Mouse (Mus musculus) monocyte, adult 5-6 weeks (primary cell): ENCODE data around the gene Dnmbp. TPM values are rescaled to one million over a fixed set of nuclear protein-coding genes. Genes with fewer than 3 reads are reported as not detected.

ENCODE experiments used
- ATAC-seq: fragments of 153-309, 156-312 bp; replicated peaks from 2 replicates; pipeline ENCODE4 v1.8.0; 2017; ENCODE audit warnings: mild to moderate bottlenecking; ENCODE audit not compliant: low TSS enrichment, insufficient number of reproducible peaks, severe bottlenecking, poor library complexity, low FRiP score
- total RNA-seq: library from RNA; stranded (forward); fragments of 200-1000, 200-491, 200-594 nt; gene quantifications from 3 replicates; pipeline ENCODE4 v1.2.3, GENCODE M21; 2017

Dnmbp gene
- total RNA-seq, 1 experiment from 2014 or later, result 9.3 TPM

DNA sequence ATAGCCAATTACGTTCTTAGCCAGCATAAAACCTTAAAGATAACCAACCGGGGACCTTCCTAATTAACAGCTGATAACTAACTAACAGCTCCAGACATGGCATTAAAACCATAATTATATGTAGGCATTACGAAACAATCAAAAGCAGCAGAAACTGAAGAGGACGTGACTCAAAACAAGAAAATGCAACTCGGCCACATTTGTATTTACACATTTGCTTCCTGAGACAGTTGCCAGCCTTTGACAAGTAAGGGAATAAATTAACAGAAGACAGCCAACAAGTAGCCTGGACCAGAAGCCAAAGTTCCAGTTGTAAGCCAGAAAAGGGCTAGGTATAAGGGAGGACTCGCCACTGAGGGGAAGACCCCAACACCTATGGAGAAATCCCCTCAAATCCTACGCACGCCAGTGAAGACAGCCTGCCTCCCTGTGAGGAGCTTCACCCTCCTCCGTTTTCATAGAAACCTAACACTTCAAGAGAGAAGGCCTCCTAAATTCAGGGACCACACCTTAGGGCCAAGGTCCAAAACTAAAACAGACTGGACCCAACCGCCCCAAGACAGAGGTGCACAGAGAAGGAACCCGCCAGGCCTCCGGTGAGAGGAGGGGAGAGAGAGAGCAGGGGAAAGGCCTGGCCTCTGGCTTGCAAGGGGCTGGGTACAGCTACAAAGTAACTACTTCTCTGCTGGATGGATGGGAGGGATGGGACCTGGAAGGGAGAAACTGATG lies 53.5 kb downstream of the Dnmbp start:
- ATAC-seq, result no peak

DNA sequence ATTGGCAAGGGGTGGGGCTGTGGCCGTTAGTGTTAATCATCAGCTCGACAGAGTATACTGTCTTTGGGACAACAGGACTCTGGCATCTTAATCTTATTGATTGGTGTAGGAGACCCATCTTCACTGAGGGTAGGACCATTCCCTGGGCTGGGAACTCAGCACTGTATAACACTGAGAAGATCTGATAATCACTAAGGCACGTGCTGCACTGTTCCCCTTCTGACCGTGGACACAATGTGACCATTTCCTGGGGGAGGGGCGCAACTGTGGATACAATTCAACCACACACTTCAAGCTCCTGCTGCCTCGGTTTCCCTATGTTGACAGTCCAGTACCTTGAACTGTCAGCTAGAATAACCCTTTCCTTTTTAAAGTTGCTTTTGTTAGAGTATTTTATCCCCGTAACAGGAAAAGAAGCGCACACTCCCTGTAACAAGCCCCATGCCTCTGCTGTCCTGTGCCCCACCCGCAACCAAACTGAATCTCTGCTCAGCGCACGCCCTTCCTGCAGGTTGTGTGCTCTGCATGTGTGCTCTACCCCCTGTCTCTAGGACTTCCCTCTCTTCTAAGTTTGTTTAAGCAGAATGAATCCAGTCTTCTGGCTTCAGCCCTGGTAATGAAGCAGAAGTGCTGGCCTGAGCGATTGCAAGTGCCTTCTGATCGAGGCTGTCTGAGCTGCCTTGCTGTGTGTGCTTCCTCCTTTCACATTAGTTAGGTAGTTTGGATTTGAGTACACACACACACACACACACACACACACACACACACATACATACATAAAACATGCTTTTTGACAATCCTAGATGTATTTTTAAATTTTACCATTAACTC lies 55.1 kb downstream of the Dnmbp start:
- peak; percentile 45; the same call in 1 of the 2 replicates for ATAC-seq

DNA sequence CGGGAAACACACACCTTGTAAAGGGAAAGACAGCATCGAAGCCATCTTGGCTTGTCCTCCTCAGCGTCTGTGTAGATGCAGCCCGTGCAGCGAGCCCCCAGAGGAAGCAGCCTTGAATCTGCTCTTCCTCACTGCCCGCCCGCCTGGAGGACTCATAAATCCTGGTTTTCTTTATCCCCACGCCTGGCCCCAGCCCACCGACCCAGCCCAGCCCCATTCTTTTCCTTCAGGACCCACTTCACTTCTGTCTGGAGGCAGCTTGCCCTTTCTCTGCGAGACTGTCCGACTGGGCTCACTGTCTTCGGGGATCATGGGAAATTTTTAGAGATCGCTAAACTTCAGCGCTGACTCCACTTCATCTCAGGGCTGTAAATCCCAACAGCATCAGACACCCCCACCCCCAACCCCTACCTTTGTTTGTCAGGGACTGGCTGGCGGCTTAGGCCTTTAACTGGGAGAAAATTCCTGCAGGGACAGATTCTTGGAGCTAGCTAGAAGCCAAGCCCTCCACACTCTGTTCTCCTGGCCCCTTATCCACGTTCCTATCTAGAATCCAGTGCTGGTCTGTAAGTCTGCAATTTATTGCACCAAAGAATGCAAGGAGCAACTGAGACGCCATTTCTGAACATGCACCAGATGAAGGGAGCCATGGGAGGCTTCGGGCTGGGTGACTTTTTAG lies 57.0 kb downstream of the Dnmbp start:
- no peak for ATAC-seq

DNA sequence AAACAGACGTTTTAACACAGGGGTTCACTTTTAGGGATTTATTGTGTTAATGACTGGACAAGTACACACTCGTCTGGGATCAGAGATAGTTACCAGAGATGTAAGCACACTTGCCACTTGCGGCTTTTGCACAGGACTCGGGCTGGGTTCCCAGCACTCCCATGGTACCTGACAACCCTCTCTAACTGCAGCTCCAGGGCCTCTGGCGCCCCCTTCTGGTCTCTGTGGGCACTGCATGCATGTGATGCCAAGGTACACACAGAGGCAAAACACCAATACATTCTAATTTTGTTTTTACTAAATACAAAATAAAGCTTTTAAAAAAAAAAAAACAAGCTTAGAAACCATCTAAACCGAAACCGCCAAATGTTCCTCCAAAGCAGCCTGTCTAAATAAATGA lies 58.4 kb downstream of the Dnmbp start:
- no peak for ATAC-seq

DNA sequence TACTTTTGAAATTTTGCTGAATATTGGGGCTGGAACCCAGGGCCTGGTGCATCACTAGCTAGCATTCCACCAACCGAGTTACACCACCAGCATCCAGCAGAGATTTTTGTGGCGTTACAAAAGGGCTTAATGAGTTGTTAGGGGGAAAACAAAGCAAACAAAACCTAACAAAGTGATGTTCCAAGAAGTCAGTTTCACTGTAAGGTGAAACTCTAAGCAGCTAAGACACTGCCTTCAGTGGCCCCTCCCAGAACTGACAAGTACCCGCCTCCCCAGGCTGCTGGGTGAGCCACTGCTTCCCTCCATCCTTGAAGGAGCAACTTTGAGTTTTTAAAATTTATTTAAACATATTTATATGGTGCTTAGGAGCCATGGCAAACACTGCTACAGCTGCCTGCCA lies 59.6 kb downstream of the Dnmbp start:
- no peak for ATAC-seq

DNA sequence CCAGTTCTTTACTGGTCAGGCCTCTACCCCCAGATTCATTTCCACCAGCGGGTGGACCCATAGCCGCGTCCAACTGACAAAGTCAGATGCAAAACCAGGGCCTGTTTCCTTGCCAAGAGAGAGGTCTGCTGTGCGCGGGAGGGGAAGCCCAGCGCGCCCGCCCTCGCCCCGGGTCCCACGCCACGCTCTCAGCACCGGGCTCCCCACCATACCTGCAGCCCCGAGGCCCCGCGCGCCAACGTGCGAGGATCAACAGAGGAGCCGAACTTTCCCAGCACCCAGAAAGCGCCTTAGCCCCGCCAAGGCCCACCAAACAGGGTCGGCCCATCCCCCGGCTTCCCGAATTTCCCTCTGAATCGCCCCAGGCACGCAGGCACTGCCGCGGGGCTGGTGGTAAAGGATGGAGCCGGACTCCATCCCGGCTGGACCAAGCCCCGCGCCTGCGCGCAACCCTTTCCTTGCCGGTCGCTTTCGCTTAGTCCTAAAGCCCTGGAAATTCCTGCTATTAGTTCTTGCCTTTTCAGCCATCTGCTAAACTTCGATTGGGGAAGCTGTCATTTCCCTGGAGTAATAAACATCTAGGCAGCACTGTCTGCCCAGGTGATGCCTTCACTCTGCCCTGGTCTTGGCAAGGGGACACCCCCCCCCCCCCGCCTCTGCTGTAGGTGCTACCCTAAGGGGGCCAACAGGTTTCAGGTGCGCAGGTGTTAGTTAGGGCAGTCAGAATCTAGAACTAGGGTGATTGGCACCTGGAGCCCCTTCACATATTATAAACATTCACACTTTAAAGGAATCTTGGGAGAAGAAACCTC lies 60.4 kb downstream of the Dnmbp start:
- ATAC-seq, result no peak

DNA sequence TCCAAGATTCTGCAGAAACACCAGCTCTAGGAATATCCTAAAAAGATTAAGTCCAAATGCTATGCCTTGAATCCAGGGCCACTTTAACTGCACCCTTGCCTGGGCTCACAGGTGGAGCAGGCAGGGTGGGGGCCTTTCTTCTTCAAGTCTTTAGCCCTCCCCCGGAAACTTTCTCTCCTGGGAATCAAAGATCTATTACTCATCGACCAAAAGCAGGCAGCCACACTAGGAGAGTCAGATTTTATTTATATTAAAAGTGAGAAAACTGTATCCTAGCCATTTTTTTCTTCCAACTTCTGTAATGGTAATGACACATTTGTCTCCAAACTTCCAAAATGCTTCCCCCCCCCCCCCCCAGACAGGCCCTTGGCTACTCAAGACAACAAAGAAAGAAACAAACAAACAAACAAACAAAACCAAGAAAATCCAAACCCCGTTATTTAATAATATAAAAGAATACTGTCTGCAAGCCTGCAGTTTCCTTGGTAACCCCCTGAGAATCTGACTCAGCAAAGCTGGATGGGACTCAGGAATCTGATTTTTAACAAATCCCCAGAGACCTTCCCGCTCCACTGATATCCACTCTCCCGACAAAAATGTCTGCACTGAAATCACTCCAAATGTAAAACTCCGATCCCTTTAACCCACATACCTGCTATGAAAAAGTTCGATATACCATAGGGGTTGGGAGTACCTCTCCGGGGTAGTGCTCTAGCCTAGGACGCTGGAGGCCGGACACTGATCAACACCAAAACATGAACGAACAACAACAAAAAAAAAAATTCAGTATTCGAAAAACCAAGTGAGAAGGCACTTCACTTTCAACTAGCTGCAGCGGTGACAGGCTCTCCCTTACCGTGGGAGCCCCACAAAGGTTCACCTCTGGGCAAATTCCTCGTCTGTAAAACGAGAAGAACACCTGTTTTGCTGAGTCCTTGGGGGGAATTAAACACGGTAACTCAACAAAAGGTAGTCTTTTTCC lies 61.6 kb downstream of the Dnmbp start:
- ATAC-seq, result no peak

DNA sequence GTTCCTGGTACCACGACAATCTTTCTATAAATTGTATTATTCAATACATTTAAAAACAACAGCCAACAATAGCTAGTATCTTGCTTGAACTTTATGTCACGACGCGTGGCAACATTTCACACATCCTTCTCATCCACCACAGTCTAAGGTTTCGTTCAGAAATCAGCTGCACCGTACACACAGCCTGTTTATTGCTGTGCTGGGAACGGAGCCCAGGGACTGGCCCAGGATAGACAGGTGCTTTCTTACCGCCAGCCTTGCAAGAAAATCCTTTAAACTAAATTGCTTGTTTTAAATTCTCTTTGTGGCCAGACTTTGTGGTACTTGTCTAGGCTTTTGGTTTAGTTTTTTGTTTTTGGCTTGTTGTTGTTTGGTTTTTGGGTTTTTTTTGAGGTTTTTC lies 62.6 kb downstream of the Dnmbp start:
- ATAC-seq, result no peak

DNA sequence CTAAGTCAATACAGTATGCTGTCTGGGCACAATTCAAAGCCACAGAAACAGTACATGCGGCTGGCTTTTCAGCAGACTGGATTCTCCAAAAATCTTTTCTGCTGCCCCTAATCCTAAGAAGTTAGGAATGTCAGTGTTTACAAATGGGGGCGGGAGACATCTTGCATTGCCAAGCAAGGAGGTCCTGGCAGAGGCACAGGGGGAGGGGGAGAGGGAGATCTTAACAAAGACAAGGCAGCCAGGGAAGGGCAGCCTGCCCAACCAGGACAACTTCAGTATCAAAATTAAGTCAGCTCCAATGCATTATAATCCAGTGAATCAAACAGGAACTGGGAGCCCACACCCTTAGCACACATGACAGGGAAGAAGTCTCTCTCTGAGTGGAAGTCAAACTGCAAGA lies 64.0 kb downstream of the Dnmbp start:
- no peak for ATAC-seq

DNA sequence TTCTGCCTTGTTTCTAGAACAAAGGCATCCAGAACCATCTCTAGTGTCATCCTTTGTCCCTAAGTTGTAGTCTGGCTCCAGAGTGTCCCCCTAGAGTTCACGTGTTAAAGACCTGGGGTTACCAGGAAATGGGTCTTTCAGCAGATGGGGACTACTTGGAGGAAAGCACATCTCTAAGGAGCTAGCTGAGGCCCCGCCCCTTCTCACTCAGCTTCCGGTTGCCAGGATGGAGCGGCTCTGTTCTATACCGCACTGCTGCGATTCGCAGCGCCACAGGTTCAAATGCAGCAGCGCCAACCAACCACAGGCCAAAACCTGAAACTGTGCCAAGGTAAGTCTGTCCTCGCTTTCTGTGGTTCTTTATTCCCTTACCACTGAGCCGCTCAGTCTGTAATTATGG lies 65.6 kb downstream of the Dnmbp start:
- no peak for ATAC-seq

DNA sequence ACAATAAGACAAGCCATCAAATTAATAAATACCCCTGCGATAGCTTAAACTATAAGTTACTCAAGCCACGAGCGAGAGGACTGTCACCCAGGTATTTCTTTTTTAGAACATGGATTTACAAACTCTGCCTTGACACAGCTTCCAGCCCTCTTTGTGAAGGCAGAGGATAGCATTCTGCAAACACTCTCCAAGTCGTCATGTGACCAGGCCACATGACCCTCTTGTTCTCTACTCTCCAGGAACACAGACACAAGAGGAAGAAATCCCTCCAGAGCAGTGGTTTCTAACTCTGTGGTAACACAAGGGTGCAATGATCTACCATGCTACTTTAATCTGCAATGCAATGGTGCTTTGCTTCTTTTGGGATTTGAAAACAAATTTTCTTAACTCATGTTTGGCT lies 69.6 kb downstream of the Dnmbp start:
- no peak for ATAC-seq

DNA sequence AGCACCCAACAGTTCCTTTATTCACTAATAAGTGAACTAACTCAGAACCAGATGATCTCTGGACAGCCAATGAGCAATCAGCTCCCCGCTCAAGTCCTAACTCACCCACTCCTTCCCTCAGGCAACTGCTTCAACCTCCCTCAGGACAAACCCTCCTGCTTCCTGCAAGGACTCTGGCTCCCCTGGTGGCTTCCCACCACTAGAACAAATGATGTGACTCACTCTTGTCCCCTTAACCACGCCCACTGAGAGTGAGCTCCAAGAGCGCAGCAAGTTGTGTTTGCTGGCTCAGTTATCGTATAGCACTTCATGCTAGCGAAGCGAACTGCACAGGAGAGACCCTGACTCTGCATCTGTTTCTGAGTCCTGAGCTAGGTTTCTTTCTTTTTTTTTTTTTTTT lies 82.6 kb downstream of the Dnmbp start:
- ATAC-seq, result no peak

DNA sequence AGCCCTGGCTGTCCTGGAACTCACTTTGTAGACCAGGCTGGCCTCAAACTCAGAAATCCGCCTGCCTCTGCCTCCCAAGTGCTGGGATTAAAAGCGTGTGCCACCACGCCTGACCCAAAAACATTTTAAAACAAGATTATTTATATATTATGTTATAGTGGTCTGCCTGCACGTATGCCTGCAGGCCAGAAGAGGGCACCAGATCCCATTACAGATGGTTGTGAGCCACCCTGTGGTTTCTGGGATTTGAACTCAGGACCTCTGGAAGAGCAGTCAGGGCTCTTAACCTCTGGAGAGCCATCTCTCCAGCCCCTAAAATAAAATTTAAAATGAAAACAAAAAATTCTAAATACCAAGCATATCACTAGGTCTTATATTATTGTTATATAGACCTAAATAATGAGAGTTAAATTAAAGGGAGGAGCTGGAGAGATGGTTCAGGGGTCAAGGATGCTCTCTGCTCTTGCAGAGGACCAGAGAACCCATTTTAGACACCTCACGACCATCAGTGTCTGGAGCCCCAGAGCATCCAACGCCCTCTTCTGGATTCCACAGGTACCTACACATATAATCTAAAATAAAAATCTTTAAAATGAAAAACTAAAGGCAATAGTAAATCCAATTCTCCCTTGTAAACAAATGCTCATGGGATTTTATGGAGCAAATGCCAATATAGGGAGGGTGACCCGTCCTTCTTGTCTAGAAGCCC lies 87.0 kb downstream of the Dnmbp start:
- ATAC-seq, result no peak

DNA sequence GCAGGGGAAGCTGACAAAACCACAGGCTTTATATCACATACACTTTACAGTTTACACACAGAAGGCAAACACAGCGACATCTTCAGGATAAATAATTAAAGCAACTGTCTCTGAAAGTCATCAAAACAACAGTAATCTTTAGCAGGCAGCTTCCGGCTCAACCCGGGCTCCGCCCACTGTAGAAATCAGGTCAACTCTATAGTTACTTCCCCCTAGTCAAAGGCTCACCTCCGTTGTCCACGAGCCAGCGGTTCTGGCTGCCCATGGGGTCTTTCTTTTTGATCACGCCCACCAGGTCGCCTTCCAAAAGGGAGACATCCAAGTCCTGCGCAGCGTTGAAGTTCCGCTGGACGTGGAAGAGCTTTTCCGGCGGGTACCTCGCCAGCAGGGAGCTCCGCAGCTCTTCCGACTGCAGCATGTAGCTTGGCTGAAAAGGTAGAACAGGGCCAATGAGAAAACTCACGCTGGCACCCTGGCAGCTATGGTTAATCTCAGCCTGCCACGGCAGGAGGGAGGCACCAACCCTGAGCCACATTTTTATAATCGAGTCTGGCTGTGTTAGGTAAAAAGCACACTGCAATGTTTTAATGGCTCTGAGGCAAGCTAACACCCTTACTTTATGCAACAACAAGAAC lies 87.9 kb downstream of the Dnmbp start:
- ATAC-seq, result no peak

DNA sequence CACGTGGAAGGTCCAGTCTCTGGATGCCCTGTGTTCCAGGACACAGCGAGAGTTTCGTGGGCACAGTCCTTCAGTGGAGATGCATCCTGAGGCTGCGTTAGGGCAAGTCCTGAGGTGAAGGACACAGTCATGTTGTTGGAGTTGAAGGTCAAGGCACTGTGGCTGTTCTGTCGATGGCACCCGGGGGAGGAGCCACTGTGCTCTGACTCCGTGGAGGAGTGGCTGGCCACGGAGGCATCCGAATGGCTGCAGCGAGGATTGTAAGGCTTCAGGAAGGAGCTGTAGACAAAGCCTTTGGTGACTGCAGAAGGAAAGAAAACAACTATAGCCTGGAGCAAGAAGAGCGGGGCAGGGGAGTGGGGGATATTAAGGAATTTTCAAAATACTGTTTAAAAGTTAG lies 90.0 kb downstream of the Dnmbp start:
- no peak for ATAC-seq

DNA sequence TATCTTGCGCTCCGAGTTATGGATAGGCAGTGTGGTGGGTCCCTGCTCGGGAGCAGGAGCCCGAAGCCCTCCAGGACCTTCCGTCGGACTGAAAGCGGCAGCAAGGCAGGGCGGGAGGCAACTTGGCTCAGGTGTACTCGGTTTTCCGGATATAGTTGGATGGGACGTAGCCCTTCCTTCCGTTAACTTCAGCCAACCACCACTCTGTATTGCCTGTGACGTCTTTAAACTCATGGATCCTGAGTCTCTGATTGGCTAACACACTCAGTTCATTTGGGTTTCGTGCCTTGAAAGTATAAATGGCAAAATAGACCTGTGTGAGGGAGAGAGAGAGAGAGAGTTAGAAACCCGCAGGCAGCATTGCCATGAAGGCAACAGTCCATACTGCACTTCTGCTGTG lies 92.0 kb downstream of the Dnmbp start:
- ATAC-seq, result no peak

DNA sequence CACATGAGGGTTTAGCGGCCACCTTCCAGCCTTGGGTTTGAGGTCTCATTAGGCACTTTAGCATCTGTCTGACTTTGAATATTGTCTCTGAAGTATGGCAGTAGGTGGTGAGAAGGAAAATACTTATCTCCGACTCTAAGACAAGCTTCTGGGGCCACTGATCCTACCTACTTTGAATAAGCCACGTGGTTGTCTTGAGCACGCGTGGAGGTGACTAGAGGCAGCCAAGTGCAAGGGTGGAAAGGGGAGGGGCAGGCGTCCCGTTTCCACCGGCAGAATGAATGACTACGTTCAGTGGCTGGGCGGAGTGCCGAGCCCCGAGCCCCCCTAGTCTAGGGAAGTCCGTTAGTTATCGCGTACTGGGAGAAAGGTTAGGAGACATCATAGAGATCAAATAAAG lies 92.9 kb downstream of the Dnmbp start:
- no peak for ATAC-seq
